Mouse (Mus musculus): ENCODE results near the gene Wdr76.

DNA sequence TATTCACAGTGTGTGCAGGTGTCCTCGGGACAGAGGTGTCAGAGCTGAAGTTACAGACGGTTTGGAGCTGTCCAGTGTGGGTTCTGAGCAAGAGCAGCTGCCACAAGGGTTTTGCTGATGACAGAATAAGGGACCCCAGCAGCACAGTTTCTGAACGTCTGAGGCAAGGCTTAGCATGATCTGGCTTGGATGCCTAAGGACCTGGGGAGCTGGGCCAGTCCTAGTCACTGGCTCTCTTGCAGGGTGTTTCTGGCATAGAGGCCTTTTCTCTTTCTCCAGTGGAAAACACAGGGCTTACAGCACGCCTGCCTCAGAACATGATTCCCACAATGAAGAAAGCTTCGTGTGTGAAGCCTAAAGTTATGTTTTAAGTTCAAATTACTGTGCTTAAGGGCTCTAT lies 78.2 kb downstream of the Wdr76 start:
- TF ChIP-seq CTCF (IDR thresholded peaks at IDR 0.05; ENCODE audit: low read depth, low read length) (no peak), POLR2AphosphoS5 (IDR thresholded peaks at IDR 0.05; ENCODE audit: insufficient replicate concordance, low read depth, low read length) (no peak), GATA1 (IDR thresholded peaks at IDR 0.05; ENCODE audit: borderline replicate concordance, low read length) (no peak), GATA2 (IDR thresholded peaks at IDR 0.05; ENCODE audit: borderline replicate concordance, low read depth, low read length) (no peak), TAL1 (conservative IDR thresholded peaks at IDR 0.05; ENCODE audit: low read depth, low read length) (no peak)

Measured in G1E (cell line).